Mouse (Mus musculus): ENCODE results near the gene Spag7.

The Spag7 gene

DNA sequence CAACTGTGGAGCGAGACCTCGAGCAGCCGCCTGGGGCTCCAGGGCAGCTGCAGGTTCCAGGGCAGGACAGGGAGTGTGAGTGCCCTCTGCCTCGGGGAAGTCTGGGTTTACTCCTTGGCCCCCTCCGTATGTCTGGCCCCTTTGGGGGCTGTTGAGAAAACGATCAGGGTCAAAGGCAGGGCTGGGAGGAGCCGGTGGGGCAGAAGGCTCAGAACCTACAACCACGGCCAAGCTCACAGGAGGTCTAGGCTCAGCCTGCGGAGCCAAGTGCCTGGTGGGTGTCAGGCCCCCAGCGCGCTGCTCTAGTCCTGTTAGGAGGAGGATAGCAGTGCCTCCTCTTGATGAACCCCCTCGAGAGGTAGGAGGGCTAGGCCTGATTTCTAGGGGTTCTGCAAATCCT is 12.0 kb upstream of the Spag7 start:
- no peak for DNase-seq (ENCODE audit: low spot score)

GRCm38 (mm10) chr11:70679894-70680293 is 10.7 kb upstream of the Spag7 start:
- no peak for DNase-seq (ENCODE audit: low spot score)

GRCm38 (mm10) chr11:70679361-70679760 is 10.1 kb upstream of the Spag7 start:
- DNase-seq (ENCODE audit: low spot score): no peak

DNA sequence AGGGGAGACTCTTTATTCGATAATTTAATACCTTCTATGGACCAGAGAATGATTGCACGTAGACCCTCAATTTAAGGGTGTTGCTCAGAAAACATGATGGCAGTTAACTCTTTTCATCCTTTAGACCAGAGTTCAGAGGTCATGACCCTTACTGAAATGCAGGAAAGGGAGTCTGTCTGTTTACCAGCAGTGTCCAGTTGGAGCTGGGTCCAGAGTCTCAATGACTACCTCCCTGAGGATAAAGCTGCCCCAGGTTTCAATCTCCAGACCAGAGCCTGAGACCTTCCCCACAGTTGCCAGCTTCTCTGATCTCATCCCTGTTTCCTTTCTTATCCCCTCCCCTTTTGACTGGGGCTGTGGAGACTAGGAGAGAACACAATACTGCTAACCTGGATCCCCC is 9.4 kb upstream of the Spag7 start:
- DNase-seq (ENCODE audit: low spot score): peak; percentile 72

GRCm38 (mm10) chr11:70678092-70678491 is 8.9 kb upstream of the Spag7 start:
- DNase-seq (ENCODE audit: low spot score): peak; percentile 63

GRCm38 (mm10) chr11:70674501-70674900 is 5.3 kb upstream of the Spag7 start:
- DNase-seq (ENCODE audit: low spot score): no peak

DNA sequence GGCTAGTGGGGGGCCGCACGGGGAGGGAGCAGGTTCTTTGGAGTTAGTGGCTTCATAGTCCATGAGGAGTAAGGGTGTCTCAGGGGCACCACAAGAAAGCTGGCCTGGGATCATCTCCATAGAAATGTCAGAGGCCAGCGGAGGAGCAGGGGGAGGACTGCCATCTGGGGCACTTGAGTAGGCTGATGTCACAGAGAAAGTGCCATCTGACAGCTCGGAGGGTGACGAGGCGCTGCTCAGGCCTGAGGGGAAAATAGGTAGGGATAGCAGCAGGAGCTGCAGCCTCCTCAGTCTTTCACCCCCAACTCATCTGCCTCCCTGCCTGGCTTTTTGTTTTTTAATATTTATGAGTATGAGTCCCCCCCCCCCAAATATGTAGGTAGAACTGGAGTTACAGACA is 4.8 kb upstream of the Spag7 start:
- no peak for DNase-seq (ENCODE audit: low spot score)

DNA sequence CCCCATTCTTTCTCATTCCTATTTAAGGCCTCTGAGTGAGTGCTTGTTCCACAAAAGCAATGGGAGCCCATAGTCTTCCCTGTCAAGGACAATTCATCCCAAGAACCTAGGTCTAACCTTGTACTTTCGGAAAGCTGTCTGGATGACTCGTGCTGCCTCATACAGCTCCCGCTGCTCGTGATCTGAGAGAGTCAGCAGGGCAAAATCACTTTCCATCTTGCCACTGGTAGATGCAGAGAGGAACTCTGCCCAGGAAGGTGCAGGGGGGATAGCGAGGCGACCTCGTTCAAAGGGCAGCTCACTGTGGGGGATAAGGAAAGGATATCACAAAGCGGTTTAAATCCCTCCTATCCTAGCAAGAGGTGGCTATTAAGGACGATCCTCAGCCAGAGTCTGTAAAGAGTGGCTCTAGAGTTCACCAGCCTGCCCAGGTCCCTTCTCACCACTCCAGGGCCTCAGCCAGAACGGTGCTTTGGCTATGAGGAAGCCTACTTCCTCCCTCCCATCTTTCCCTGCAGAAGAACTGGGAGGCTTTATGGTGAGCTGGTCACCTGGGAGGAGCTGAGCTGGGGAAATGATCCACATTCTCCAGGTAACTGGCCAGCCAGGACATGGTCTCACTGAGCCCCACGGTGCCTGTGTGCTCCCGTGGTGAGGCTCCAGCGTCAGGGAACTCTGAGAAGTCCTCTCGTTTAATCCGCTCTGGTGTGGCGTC is 2.3 kb upstream of the Spag7 start:
- DNase-seq (ENCODE audit: low spot score): no peak

- DNase-seq (ENCODE audit: low spot score): no peak
Measured at GRCm38 (mm10) chr11:70670483-70670882, 1.3 kb upstream of the Spag7 start.

GRCm38 (mm10) chr11:70669582-70670345 is 548 bp upstream of the Spag7 start:
- peak; percentile 82 for DNase-seq (ENCODE audit: low spot score)

DNA sequence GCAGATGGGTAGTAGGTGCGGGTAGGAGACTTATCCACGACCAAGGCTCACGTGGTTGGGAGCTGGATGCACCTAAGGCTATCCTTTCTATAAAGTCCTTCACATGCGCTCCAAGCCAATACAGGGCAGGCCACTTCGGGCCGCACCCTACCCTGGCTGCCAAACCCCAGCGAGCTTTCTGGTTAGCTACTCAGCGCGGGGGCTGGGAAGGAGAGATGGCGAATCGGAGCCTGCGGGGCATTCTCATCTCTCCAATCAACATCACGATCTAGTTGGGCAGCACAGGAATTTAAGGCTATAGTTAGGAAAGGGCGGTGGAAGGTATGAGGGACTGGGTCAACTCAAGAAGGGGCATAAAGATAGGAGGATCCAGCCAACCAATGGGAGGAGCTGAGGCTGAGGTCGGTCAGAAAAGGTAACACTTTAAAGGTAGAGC is 863 bp downstream of the Spag7 start:
- no peak for DNase-seq (ENCODE audit: low spot score)

- DNase-seq (ENCODE audit: low spot score): no peak
Measured at GRCm38 (mm10) chr11:70667271-70668150, 1.7 kb downstream of the Spag7 start.

DNA sequence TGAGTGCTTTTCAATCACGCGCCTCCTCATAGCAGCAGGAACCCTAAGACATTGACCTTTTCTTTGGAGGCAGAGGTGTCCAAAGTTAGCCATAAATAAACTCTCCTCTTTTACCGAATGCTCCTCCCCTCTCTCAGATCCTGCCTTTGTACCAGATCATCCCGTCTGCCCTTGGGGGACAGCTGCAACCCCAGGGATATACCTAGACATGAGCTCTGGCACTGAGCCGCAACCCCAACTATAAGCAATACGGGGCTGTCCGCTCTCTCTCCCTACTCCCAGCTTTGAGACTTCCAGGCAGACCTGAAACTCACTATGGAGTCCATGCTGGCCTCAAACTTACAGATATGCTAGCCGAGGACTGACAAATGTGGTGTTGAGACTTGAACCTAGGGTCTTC is 2.5 kb downstream of the Spag7 start:
- no peak for DNase-seq (ENCODE audit: low spot score)

DNA sequence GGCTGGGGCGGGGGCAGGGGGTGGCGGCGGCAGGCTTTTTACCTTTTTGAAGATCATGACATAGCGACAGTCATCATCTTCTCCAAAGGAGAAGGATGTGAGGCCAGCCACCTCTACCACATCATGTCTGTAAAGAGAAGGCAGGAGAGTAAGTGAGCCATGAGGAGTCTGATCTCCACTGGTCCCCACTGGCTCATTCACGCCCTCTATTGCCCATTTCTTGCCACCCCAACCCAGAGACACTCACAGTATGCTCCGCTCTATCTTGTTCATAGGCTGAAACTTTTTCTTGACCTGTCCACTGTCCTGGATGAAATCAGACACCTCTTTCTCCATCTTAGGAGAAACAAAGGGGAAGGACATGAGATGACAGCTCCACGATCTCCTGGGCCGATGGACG is 4.5 kb downstream of the Spag7 start:
- no peak for DNase-seq (ENCODE audit: low spot score)

- DNase-seq (ENCODE audit: low spot score): no peak
Measured at GRCm38 (mm10) chr11:70663957-70664356, 5.3 kb downstream of the Spag7 start.

DNA sequence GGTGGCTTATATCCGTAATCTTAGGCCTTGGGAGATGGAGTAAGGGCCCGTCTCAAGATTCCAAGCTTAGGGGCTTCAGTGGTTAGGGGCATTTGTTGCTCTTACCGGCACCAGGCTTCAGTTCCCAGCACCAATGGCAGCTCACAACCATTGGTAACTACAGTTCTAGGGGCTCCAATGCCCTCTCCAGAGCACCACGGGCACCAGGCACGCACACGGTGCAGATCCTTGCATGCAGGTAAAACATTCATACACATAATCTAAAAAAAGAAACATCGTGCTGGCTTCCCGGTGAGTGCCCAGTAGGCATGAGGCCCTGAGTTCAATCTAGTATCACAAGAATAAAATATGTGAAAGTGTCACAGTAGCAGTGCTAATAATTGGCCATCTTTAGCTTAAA is 6.1 kb downstream of the Spag7 start:
- DNase-seq (ENCODE audit: low spot score): no peak

DNA sequence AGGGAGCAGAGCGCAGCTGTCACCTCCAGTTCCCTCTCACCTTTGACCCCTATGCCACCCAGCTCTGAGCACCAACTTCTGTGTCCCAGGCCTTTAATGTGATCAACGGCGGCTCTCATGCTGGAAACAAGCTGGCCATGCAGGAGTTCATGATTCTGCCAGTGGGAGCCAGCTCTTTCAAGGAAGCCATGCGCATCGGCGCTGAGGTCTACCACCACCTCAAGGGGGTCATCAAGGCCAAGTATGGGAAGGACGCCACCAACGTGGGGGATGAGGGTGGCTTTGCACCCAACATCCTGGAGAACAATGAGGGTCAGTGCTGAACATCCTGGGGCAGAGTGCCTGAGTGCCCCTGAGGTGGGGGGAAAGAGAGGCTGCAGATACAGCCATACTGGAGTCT is 8.6 kb downstream of the Spag7 start:
- DNase-seq (ENCODE audit: low spot score): no peak

DNA sequence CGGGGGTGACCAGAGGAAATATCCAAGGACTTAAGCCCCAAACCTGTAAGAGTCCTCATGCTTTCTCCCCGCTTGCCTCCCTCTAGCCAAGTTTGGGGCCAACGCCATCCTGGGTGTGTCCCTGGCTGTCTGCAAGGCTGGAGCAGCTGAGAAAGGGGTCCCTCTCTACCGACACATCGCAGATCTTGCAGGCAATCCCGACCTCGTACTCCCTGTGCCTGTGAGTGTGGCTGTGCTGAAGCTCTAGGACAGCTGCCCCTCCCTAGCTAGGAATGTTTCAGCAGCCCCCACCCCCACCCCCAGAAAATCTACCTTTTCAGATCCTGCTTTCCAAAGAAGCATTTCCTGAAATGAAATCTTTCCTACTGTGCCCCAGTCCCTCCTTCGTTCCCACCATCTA is 10.3 kb downstream of the Spag7 start:
- DNase-seq (ENCODE audit: low spot score): no peak

DNA sequence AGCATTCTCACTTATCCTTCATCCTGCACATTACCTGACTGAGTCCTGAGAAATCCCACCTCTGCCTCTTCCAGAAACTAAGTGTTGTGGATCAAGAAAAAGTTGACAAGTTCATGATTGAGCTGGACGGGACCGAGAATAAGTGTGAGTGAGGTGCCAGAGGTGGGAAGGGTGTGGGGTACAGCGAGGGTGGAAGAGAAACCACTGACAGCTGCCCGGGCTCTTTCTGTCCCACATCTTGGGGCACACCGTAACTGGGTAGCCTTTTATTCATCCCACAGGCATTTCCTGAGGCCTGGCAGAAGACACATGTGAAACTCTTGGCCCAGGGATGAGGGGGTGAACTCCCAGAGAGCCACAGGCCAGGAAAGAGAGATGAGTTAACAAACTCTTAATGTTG is 10.7 kb downstream of the Spag7 start:
- no peak for DNase-seq (ENCODE audit: low spot score)

- DNase-seq (ENCODE audit: low spot score): no peak
Measured at GRCm38 (mm10) chr11:70657991-70658390, 11.2 kb downstream of the Spag7 start.

DNA sequence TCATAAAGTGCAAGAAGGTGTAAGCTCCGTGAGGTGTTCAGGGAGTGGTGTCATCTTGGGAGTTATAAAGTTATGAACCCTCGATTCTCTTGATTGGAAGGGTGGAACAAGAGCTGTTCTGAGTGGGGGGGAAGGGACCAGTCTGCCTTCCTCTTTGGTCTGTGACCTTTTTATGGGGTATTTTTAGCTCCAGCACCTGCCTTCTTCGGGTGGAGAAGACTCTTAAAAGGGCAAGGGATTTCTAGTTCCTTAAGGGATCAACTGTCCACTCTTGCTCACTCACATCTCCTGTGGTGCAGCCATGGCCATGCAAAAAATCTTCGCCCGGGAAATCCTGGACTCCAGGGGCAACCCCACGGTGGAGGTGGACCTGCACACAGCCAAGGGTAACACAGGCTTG is 11.6 kb downstream of the Spag7 start:
- DNase-seq (ENCODE audit: low spot score): no peak

DNA sequence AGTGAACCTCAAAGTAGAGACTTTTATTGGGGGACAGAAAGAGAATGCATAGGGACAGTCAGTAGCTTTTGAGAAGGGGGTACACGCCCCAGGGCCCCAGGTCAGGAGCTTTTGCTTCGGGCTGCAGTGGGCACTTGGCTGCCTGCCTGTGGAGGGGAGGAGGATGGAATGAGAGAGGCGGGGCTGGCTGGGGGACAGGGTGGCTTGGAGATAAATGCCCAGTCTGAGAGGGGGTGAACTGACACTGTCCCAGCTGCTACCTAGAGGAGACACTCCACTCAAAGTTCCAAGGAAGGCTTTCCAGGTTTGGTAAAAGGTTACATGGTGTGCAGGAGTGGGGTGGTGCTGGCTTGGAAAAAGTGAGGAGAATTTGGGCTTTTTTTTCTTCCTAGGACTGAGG is 12.3 kb downstream of the Spag7 start, which contains the start of gene Eno3:
Gene Eno3 (plus strand): TSS at position 239 of the 400 bp plus-strand sequence.
- DNase-seq (ENCODE audit: low spot score): no peak

Measured in yolk sac, embryonic 10.5 days (tissue).